Mouse (Mus musculus): Measurements from ENCODE around the gene Enc1.

GRCm38 (mm10) chr13:97237700-97238099, 3.2 kb upstream of the Enc1 start:
- TF ChIP-seq CTCF (IDR thresholded peaks at IDR 0.05; ENCODE audit: control insufficient read depth, insufficient read depth, insufficient replicate concordance, low read depth, low read length) (no peak), POLR2A (IDR thresholded peaks at IDR 0.05; ENCODE audit: control insufficient read depth, low read depth, low read length) (no peak)

Data from testis, adult 2 months (tissue).